Comparison of ENCODE assay signal across 8 mouse cellular contexts in genomic region chr11:8623852-8624178, GRCm38 (mm10). TPM values are rescaled to one million over a fixed set of nuclear protein-coding genes. Genes with fewer than 3 reads are reported as not detected.
DNase-seq lines count a peak whose midpoint lies in the region; ATAC-seq and TF ChIP-seq lines count a peak whose summit lies in the region.

No protein-coding gene starts in this region.

- H3K79me3 ChIP-seq in C2C12 (ENCODE audit: low read depth): peaks cover 30% of the 10 kb centered on the region

- H3K36me3 ChIP-seq in heart, embryonic 10.5 days: no peaks in the 10 kb centered on the region
- H3K36me3 ChIP-seq in C2C12 (ENCODE audit: control insufficient read depth, insufficient read depth): no peaks in the 10 kb centered on the region
- no peaks in the 10 kb centered on the region for H3K36me3 ChIP-seq in forebrain, embryonic 15.5 days
- H3K36me3 ChIP-seq in liver, embryonic 15.5 days (replicated peaks): no peaks in the 10 kb centered on the region

- DNase-seq in heart, embryonic 10.5 days (ENCODE audit: low spot score): no peak
- no peak for DNase-seq in heart, adult 9 months (ENCODE audit: low spot score in 2 of 2)
- DNase-seq in frontal cortex, postnatal 36 days (ENCODE audit: low spot score in 2 of 2): no peak
- DNase-seq in left cerebral cortex, postnatal 14 days (ENCODE audit: low spot score in 2 of 2): no peak
- no peak for DNase-seq in gastrocnemius, postnatal 25 days

- no peak for ATAC-seq in forebrain, embryonic 15.5 days (replicated peaks)
- no peak for ATAC-seq in liver, embryonic 15.5 days (ENCODE audit: insufficient read depth)

- intact Hi-C loops in left cerebral cortex, postnatal 14 days (cut with DNase I): no loop called here

- H3K4me2 ChIP-seq in forebrain, embryonic 15.5 days (replicated peaks): peak overlapping the region; percentile 91
- peak overlapping the region; percentile 77 for H3K4me2 ChIP-seq in liver, embryonic 15.5 days

- TF ChIP-seq CTCF in C2C12 (IDR thresholded peaks at IDR 0.05; ENCODE audit: control insufficient read depth, insufficient read depth, insufficient read length): no peak

- H3K79me2 ChIP-seq in C2C12 (ENCODE audit: control insufficient read depth, insufficient read depth): peaks cover 53% of the 10 kb centered on the region

- 2% methylated on average over 20 of the region's 20 CpGs for WGBS in heart, embryonic 10.5 days
- 3% methylated on average over 20 of the region's 20 CpGs for WGBS in forebrain, embryonic 15.5 days
- WGBS in liver, embryonic 15.5 days (ENCODE audit: insufficient replicate concordance): 9% methylated on average over 20 of the region's 20 CpGs

- H3K4me3 ChIP-seq in heart, embryonic 10.5 days: peak overlapping the region; percentile 82
- H3K4me3 ChIP-seq in C2C12 (ENCODE audit: insufficient read depth, poor library complexity, severe bottlenecking): peak overlapping the region; percentile 59
- H3K4me3 ChIP-seq in forebrain, embryonic 15.5 days: peak overlapping the region; percentile 57
- H3K4me3 ChIP-seq in liver, embryonic 15.5 days (replicated peaks): peak overlapping the region; percentile 56

- H3K27ac ChIP-seq in heart, embryonic 10.5 days: peak overlapping the region; percentile 90
- no peak overlapping the region for H3K27ac ChIP-seq in forebrain, embryonic 15.5 days (replicated peaks)
- no peak overlapping the region for H3K27ac ChIP-seq in liver, embryonic 15.5 days (replicated peaks)

- peaks cover 17% of the 10 kb centered on the region for H3K27me3 ChIP-seq in heart, embryonic 10.5 days (ENCODE audit: insufficient read depth, poor library complexity, severe bottlenecking)
- no peaks in the 10 kb centered on the region for H3K27me3 ChIP-seq in C2C12 (ENCODE audit: control insufficient read depth, insufficient read depth, insufficient read length)
- no peaks in the 10 kb centered on the region for H3K27me3 ChIP-seq in forebrain, embryonic 15.5 days
- peaks cover 42% of the 10 kb centered on the region for H3K27me3 ChIP-seq in liver, embryonic 15.5 days

- H3K4me1 ChIP-seq in heart, embryonic 10.5 days: peaks cover 29% of the 10 kb centered on the region
- H3K4me1 ChIP-seq in forebrain, embryonic 15.5 days: peaks cover 21% of the 10 kb centered on the region
- 0 out of 2 replicates have a peak, but pooled peaks cover 13% of the 10 kb centered on the region for H3K4me1 ChIP-seq in liver, embryonic 15.5 days (replicated peaks)

- H3K9me3 ChIP-seq in heart, embryonic 10.5 days: no peaks in the 10 kb centered on the region
- no peaks in the 10 kb centered on the region for H3K9me3 ChIP-seq in forebrain, embryonic 15.5 days
- no peaks in the 10 kb centered on the region for H3K9me3 ChIP-seq in liver, embryonic 15.5 days (replicated peaks)

- H3ac ChIP-seq in C2C12 (ENCODE audit: control insufficient read depth, insufficient read length, low read depth): peak overlapping the region; percentile 46

- peak overlapping the region; percentile 65 for H3K9ac ChIP-seq in forebrain, embryonic 15.5 days (replicated peaks)
- no peak overlapping the region for H3K9ac ChIP-seq in liver, embryonic 15.5 days

TF ChIP-seq in C2C12, 6 proteins besides CTCF, POLR2A, EP300 and RAD21:
- peak; percentile 60 for TF ChIP-seq CEBPB (IDR thresholded peaks at IDR 0.05; ENCODE audit: low read depth)
- TF ChIP-seq MYOG (IDR thresholded peaks at IDR 0.05; ENCODE audit: control insufficient read depth, extremely low read depth, insufficient read length): no peak

RNA-seq across cellular contexts. Expression of gene Tns3, which starts 40.5 kb away (rescaled TPM):
- polyA plus RNA-seq in heart, embryonic 10.5 days (2016; fragmentation: Nextera tagmentation; extraction: Ambion mirVana): 12.7 and 17.0 TPM in 2 replicates
- 57.4 TPM for polyA plus RNA-seq in C2C12 (2012; fragmentation: generic; extraction: Trizol)
- polyA plus RNA-seq in forebrain, embryonic 15.5 days (2015; fragmentation: Nextera tagmentation; extraction: Ambion mirVana): 6.9 and 8.0 TPM in 2 replicates
- polyA plus RNA-seq in liver, embryonic 15.5 days (2015; fragmentation: Nextera tagmentation; extraction: Ambion mirVana): 3.4 and 3.8 TPM in 2 replicates
- total RNA-seq in left cerebral cortex, postnatal 14 days (2021): 10 to 100 TPM; 37.5 to 40.8 TPM
- 1 to 10 TPM; 6.6 to 7.1 TPM for total RNA-seq in gastrocnemius, postnatal 25 days (2021)
